Comparison of ENCODE assay signal across 9 mouse cellular contexts in the genomic region with DNA sequence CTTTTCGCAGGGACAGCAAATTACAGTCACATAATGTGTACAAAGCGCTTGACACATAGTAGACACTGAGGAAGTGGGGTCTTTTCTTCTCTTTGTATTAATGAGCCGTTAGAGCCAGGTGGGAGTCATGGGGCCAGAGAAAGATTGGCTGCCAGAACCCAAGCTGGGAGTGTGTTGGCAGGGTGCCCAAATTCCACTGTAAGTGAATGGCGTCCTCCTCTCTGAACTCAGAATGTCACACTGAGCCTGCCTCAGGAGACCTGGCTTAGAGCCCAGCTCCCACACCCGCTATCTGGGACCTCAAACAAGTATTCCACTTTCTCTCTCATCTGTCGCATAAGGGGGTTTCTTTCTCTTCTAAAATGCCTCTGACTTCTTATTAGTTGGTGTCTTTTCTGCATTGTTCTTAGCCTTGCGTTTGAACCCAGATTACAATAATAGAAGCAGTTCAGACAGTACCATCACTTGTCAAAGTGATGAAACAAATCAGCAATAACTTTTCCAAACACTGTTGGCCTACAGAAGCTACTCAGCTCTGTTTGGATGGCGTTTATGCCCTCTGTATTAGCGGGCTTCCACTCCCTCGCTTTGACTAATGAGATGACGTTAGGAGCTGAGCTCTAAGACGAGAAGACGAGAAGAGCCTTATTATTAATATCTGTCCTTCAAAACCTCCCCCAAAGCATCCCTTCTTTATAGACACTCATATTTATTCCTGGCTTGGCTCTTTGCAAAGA. TPM values are rescaled to one million over a fixed set of nuclear protein-coding genes. Genes with fewer than 3 reads are reported as not detected.
A peak's percentile ranks its signal among the peaks of the same experiment; 100 is the strongest.
DNase-seq lines count a peak whose midpoint lies in the region; ATAC-seq lines count a peak whose summit lies in the region.
"Had no signal": no experiment of that assay in that cellular context is flagged by ENCODE, and none has a peak within 500 bp of the region (broad histone marks: within the 10 kb centered on the region; RNA-seq: fewer than 3 reads in every experiment).

No protein-coding gene starts in this region.

- peak; percentile 95 for ATAC-seq in lung, embryonic 16.5 days (ENCODE audit: low read depth)

- H3K9ac ChIP-seq in lung, embryonic 16.5 days (ENCODE audit: low read length) = no peak overlapping the region
- H3K9ac ChIP-seq: liver, embryonic 13.5 days had no signal

- DNase-seq in urinary bladder, postnatal 25 days (ENCODE audit: low spot score) = peak; percentile 7
- no peak for DNase-seq in urinary bladder, adult 18-20 months (ENCODE audit: low spot score in 2 of 2)
- peak; percentile 38 to 48 for DNase-seq in cerebellum, postnatal 36 days
- DNase-seq in heart, embryonic 10.5 days (ENCODE audit: low spot score) = peak; percentile 93
- DNase-seq in kidney, adult 9 months = peak; percentile 51
- DNase-seq in right cerebral cortex, postnatal 10 days (ENCODE audit: low spot score in 2 of 2) = peak; percentile 84 to 85
- DNase-seq in B cell, adult 2 months = no peak
- DNase-seq: liver, embryonic 13.5 days had no signal

- WGBS in heart, embryonic 10.5 days = 53% methylated on average over 13 of the region's 13 CpGs
- 9% methylated on average over 13 of the region's 13 CpGs for WGBS in lung, embryonic 16.5 days

- peak overlapping the region; percentile 31 for H3K4me2 ChIP-seq in lung, embryonic 16.5 days (ENCODE audit: low read depth, low read length)
- H3K4me2 ChIP-seq: liver, embryonic 13.5 days had no signal

- no peaks in the 10 kb centered on the region for H3K27me3 ChIP-seq in heart, embryonic 10.5 days (ENCODE audit: insufficient read depth, poor library complexity, severe bottlenecking)
- H3K27me3 ChIP-seq in lung, embryonic 16.5 days (ENCODE audit: control insufficient read depth, insufficient read depth, low read depth, low read length) = no peaks in the 10 kb centered on the region
- H3K27me3 ChIP-seq: liver, embryonic 13.5 days had no signal

- no peak overlapping the region for H3K4me3 ChIP-seq in heart, embryonic 10.5 days
- H3K4me3 ChIP-seq in lung, embryonic 16.5 days (ENCODE audit: low read length) = no peak overlapping the region
- H3K4me3 ChIP-seq: liver, embryonic 13.5 days had no signal

- H3K9me3 ChIP-seq in heart, embryonic 10.5 days = no peaks in the 10 kb centered on the region
- H3K9me3 ChIP-seq in lung, embryonic 16.5 days (ENCODE audit: control insufficient read depth, low read length) = no peaks in the 10 kb centered on the region
- H3K9me3 ChIP-seq: liver, embryonic 13.5 days had no signal

- H3K36me3 ChIP-seq in heart, embryonic 10.5 days = no peaks in the 10 kb centered on the region
- H3K36me3 ChIP-seq in lung, embryonic 16.5 days (ENCODE audit: control insufficient read depth, insufficient read depth, low read length) = no peaks in the 10 kb centered on the region
- H3K36me3 ChIP-seq: liver, embryonic 13.5 days had no signal

- peaks cover 19% of the 10 kb centered on the region for H3K4me1 ChIP-seq in heart, embryonic 10.5 days
- peaks cover 31% of the 10 kb centered on the region for H3K4me1 ChIP-seq in lung, embryonic 16.5 days (replicated peaks; ENCODE audit: control insufficient read depth, insufficient read depth, low read length)
- H3K4me1 ChIP-seq: liver, embryonic 13.5 days had no signal

- peak overlapping the region; percentile 71; the same call in 1 of the 2 replicates for H3K27ac ChIP-seq in heart, embryonic 10.5 days
- H3K27ac ChIP-seq in lung, embryonic 16.5 days (ENCODE audit: low read length) = peak overlapping the region; percentile 68
- H3K27ac ChIP-seq: liver, embryonic 13.5 days had no signal

RNA-seq across cellular contexts. Expression of gene Wif1, which starts 21.9 kb away (rescaled TPM):
- 1.2 and 2.5 TPM in 2 replicates for polyA plus RNA-seq in heart, embryonic 10.5 days (2016; fragmentation: Nextera tagmentation; extraction: Ambion mirVana)
- 22.0 and 22.7 TPM in 2 replicates for polyA plus RNA-seq in lung, embryonic 16.5 days (2015; fragmentation: Nextera tagmentation; extraction: Ambion mirVana)

Comparison
In these comparisons a context has a peak if more than half of its experiments do, and no peak if none do; other contexts are left out.
1. DNase-seq: peak in urinary bladder, postnatal 25 days (single experiment), cerebellum, postnatal 36 days (2 of 2), heart, embryonic 10.5 days (single experiment), kidney, adult 9 months (single experiment) and right cerebral cortex, postnatal 10 days (2 of 2); none in urinary bladder, adult 18-20 months (0 of 2) and B cell, adult 2 months (0 of 2).